Mouse (Mus musculus): ENCODE measurements at regions not wholly inside any gene's neighbourhood (a gene's known extent, or its start where the extent isn't known, plus 50 kb on each side); places are given as distances from the start of the nearest gene placed in this dataset.
A peak's percentile ranks its signal among the peaks of the same experiment; 100 is the strongest.

- 54% methylated on average over 10 of the region's 10 CpGs for WGBS
These were observed 210.3 kb upstream of the Actbl2 start for GRCm38 (mm10) chr13:111044328-111045002.

GRCm38 (mm10) chr13:111050097-111050496 lies 204.7 kb upstream of the Actbl2 start:
- no peak for ATAC-seq (ENCODE audit: low FRiP score)
- 27% methylated on average over 6 of the region's 6 CpGs for whole genome bisulfite sequencing

More at GRCm38 (mm10) chr13:111044328-111045002, 210.3 kb upstream of the Actbl2 start:
- TF ChIP-seq CTCF (IDR thresholded peaks at IDR 0.05), result no peak
- Histone ChIP-seq H3K4me2 (ENCODE audit: low read depth, low read length, poor library complexity, severe bottlenecking) (no peak overlapping the region), H3K36me3 (ENCODE audit: insufficient read depth, low read length) (no peaks in the 10 kb centered on the region), H3K9ac (replicated peaks; ENCODE audit: low read length, poor library complexity, severe bottlenecking) (no peak overlapping the region), H3K4me3 (ENCODE audit: low read depth, low read length) (no peak overlapping the region), H3K27me3 (ENCODE audit: insufficient read depth, low read length) (no peaks in the 10 kb centered on the region), H3K27ac (ENCODE audit: low read depth, low read length) (no peak overlapping the region), H3K4me1 (ENCODE audit: insufficient read depth, low read length) (no peaks in the 10 kb centered on the region), H3K9me3 (ENCODE audit: low read length) (no peaks in the 10 kb centered on the region)
- DNase-seq (ENCODE audit: low spot score), result no peak
- no peak for ATAC-seq (ENCODE audit: low FRiP score)

GRCm38 (mm10) chr13:111055817-111056216 lies 199.0 kb upstream of the Actbl2 start:
- Histone ChIP-seq H3K4me1 (ENCODE audit: insufficient read depth, low read length) (no peaks in the 10 kb centered on the region), H3K36me3 (ENCODE audit: insufficient read depth, low read length) (no peaks in the 10 kb centered on the region), H3K9me3 (ENCODE audit: low read length) (no peaks in the 10 kb centered on the region), H3K27me3 (ENCODE audit: insufficient read depth, low read length) (no peaks in the 10 kb centered on the region), H3K4me3 (ENCODE audit: low read depth, low read length) (no peak overlapping the region), H3K27ac (ENCODE audit: low read depth, low read length) (no peak overlapping the region), H3K9ac (replicated peaks; ENCODE audit: low read length, poor library complexity, severe bottlenecking) (no peak overlapping the region), H3K4me2 (ENCODE audit: low read depth, low read length, poor library complexity, severe bottlenecking) (no peak overlapping the region)
- no peak for DNase-seq (ENCODE audit: low spot score)
- TF ChIP-seq CTCF (IDR thresholded peaks at IDR 0.05), result no peak
- WGBS, result 89% methylated on average over 2 of the region's 2 CpGs
- ATAC-seq (ENCODE audit: low FRiP score), result no peak

More at GRCm38 (mm10) chr13:111050097-111050496, 204.7 kb upstream of the Actbl2 start:
- TF ChIP-seq CTCF (IDR thresholded peaks at IDR 0.05), result no peak
- Histone ChIP-seq H3K9me3 (ENCODE audit: low read length) (no peaks in the 10 kb centered on the region), H3K27ac (ENCODE audit: low read depth, low read length) (no peak overlapping the region), H3K27me3 (ENCODE audit: insufficient read depth, low read length) (no peaks in the 10 kb centered on the region), H3K36me3 (ENCODE audit: insufficient read depth, low read length) (no peaks in the 10 kb centered on the region), H3K4me3 (ENCODE audit: low read depth, low read length) (no peak overlapping the region), H3K4me2 (ENCODE audit: low read depth, low read length, poor library complexity, severe bottlenecking) (no peak overlapping the region), H3K4me1 (ENCODE audit: insufficient read depth, low read length) (no peaks in the 10 kb centered on the region), H3K9ac (replicated peaks; ENCODE audit: low read length, poor library complexity, severe bottlenecking) (no peak overlapping the region)
- DNase-seq (ENCODE audit: low spot score), result peak; percentile 48

GRCm38 (mm10) chr13:111087753-111088152 lies 167.1 kb upstream of the Actbl2 start:
- no peak overlapping the region for H3K9ac ChIP-seq (replicated peaks; ENCODE audit: low read length, poor library complexity, severe bottlenecking)
- WGBS, result 87% methylated on average over 2 of the region's 2 CpGs
- TF ChIP-seq CTCF (IDR thresholded peaks at IDR 0.05), result no peak
- no peak overlapping the region for H3K27ac ChIP-seq (ENCODE audit: low read depth, low read length)
- H3K4me3 ChIP-seq (ENCODE audit: low read depth, low read length), result no peak overlapping the region
- H3K36me3 ChIP-seq (ENCODE audit: insufficient read depth, low read length), result no peaks in the 10 kb centered on the region
- ATAC-seq (ENCODE audit: low FRiP score) (no peak), DNase-seq (ENCODE audit: low spot score) (no peak)
- H3K4me2 ChIP-seq (ENCODE audit: low read depth, low read length, poor library complexity, severe bottlenecking), result no peak overlapping the region
- no peaks in the 10 kb centered on the region for H3K27me3 ChIP-seq (ENCODE audit: insufficient read depth, low read length)
- H3K9me3 ChIP-seq (ENCODE audit: low read length), result no peaks in the 10 kb centered on the region
- no peaks in the 10 kb centered on the region for H3K4me1 ChIP-seq (ENCODE audit: insufficient read depth, low read length)

- no peak for DNase-seq (ENCODE audit: low spot score)
- WGBS, result 92% methylated on average over 5 of the region's 5 CpGs
- no peaks in the 10 kb centered on the region for H3K36me3 ChIP-seq (ENCODE audit: insufficient read depth, low read length)
These were observed 158.7 kb upstream of the Actbl2 start for GRCm38 (mm10) chr13:111096071-111096470.

GRCm38 (mm10) chr13:111097336-111097735 lies 157.5 kb upstream of the Actbl2 start:
- no peaks in the 10 kb centered on the region; the same call in 1 of the 2 replicates for H3K4me1 ChIP-seq (ENCODE audit: insufficient read depth, low read length)
- no peak for ATAC-seq (ENCODE audit: low FRiP score)
- 85% methylated on average over 4 of the region's 4 CpGs for WGBS
- H3K36me3 ChIP-seq (ENCODE audit: insufficient read depth, low read length), result no peaks in the 10 kb centered on the region
- no peak for DNase-seq (ENCODE audit: low spot score)
- H3K27ac ChIP-seq (ENCODE audit: low read depth, low read length), result no peak overlapping the region
- H3K9me3 ChIP-seq (ENCODE audit: low read length), result no peaks in the 10 kb centered on the region
- no peaks in the 10 kb centered on the region for H3K27me3 ChIP-seq (ENCODE audit: insufficient read depth, low read length)
- H3K9ac ChIP-seq (replicated peaks; ENCODE audit: low read length, poor library complexity, severe bottlenecking), result no peak overlapping the region
- no peak overlapping the region for H3K4me2 ChIP-seq (ENCODE audit: low read depth, low read length, poor library complexity, severe bottlenecking)
- no peak for TF ChIP-seq CTCF (IDR thresholded peaks at IDR 0.05)
- no peak overlapping the region for H3K4me3 ChIP-seq (ENCODE audit: low read depth, low read length)

More at GRCm38 (mm10) chr13:111096071-111096470, 158.7 kb upstream of the Actbl2 start:
- Histone ChIP-seq H3K27me3 (ENCODE audit: insufficient read depth, low read length) (no peaks in the 10 kb centered on the region), H3K27ac (ENCODE audit: low read depth, low read length) (no peak overlapping the region), H3K4me2 (ENCODE audit: low read depth, low read length, poor library complexity, severe bottlenecking) (no peak overlapping the region), H3K9ac (replicated peaks; ENCODE audit: low read length, poor library complexity, severe bottlenecking) (no peak overlapping the region), H3K9me3 (ENCODE audit: low read length) (no peaks in the 10 kb centered on the region), H3K4me1 (ENCODE audit: insufficient read depth, low read length) (no peaks in the 10 kb centered on the region; the same call in 1 of the 2 replicates), H3K4me3 (ENCODE audit: low read depth, low read length) (no peak overlapping the region)
- no peak for TF ChIP-seq CTCF (IDR thresholded peaks at IDR 0.05)
- ATAC-seq (ENCODE audit: low FRiP score), result no peak
